Mouse (Mus musculus) heart, embryonic 15.5 days (tissue): ENCODE measurements at regions not wholly inside any gene's neighbourhood (a gene's known extent, or its start where the extent isn't known, plus 50 kb on each side); places are given as distances from the start of the nearest gene placed in this dataset.

Experiments
- ATAC-seq: fragments of 200-750 bp; cut with Nextera tagmentation; replicated peaks from 2 replicates; pipeline ENCODE4 v1.8.0; 2017; ENCODE audit warnings: low read depth, moderate TSS enrichment; ENCODE audit not compliant: insufficient number of reproducible peaks, insufficient read depth, low FRiP score
- H3K27ac ChIP-seq: fragments of 300-500 bp; sonication (generic); 2 replicates; pipeline ENCODE4 v1.5.1; 2015; ENCODE audit warnings: mild to moderate bottlenecking, inconsistent platforms
- H3K27me3 ChIP-seq: fragments of 300-500 bp; sonication (generic); 2 replicates; pipeline ENCODE4 v1.6.1; 2015; ENCODE audit warnings: inconsistent platforms
- H3K36me3 ChIP-seq: fragments of 300-500 bp; sonication (generic); 2 replicates; pipeline ENCODE4 v1.6.1; 2015; ENCODE audit warnings: mild to moderate bottlenecking, inconsistent platforms
- H3K4me1 ChIP-seq: fragments of 300-500 bp; sonication (generic); replicated peaks from 2 replicates; pipeline ENCODE4 v1.6.1; 2015; ENCODE audit warnings: inconsistent platforms
- H3K4me2 ChIP-seq: fragments of 300-500 bp; sonication (generic); 2 replicates; pipeline ENCODE4 v1.6.1; 2015; ENCODE audit warnings: inconsistent platforms, mild to moderate bottlenecking, moderate library complexity
- H3K4me3 ChIP-seq: fragments of 300-500 bp; sonication (generic); 2 replicates; pipeline ENCODE4 v1.5.1; 2015; ENCODE audit warnings: mild to moderate bottlenecking, inconsistent platforms
- H3K9ac ChIP-seq: fragments of 300-500 bp; sonication (generic); 2 replicates; pipeline ENCODE4 v1.6.1; 2015; ENCODE audit warnings: mild to moderate bottlenecking, inconsistent platforms
- H3K9me3 ChIP-seq: fragments of 300-500 bp; sonication (generic); replicated peaks from 2 replicates; pipeline ENCODE4 v1.6.1; 2016; ENCODE audit warnings: inconsistent platforms
- WGBS: fragments of 180-500 bp; shearing (Covaris S2); methylation state at CpG from one replicate; pipeline ENCODE4 v1.1.7; 2015; ENCODE audit warnings: mixed read lengths; 5-methylcytosine and 5-hydroxymethylcytosine counted together

DNA sequence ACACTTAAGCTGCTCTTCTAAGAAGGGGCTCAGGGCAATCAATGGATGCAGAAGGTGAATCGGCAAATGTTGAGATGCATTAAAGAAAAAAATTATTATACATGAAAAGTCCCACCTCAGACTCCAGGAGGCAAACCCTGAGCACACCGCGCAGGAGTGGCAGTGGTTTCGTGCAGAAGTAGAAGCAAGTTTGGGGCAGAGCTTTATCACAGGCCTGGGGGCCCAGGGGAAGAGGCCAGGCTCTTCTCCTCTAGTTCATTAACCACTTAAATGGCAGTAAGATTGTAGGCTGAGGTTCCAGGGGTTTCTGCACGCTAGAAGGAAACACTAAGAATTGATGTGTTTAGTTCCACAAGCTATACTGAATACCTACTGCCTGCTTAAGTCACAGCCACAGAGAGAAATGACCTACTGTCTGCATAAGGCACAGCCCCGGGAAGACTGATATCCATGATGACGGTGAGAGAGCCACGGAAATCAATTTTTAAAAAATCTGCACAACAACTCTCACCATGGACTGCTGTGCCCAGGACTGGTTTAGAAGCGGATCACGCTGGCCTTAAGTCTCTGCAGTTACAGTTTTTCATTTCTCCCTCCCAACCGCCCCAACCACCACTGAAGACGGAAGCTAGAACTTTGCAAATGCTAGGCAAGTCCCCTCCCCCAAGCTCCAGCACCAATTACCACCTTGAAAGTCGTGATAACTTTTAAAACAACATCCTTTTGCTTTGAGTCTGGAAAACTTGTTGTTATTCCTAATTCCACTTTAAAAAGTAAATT is 132.2 kb upstream of the Lef1 start:
- Histone ChIP-seq H3K4me1 (peaks cover 16% of the 10 kb centered on the region), H3K9ac (no peak overlapping the region), H3K27me3 (no peaks in the 10 kb centered on the region), H3K9me3 (no peaks in the 10 kb centered on the region), H3K27ac (no peak overlapping the region), H3K36me3 (no peaks in the 10 kb centered on the region), H3K4me2 (peak overlapping the region; percentile 35), H3K4me3 (no peak overlapping the region)
- no peak for ATAC-seq
- 44% methylated on average over 13 of the region's 13 CpGs for WGBS

DNA sequence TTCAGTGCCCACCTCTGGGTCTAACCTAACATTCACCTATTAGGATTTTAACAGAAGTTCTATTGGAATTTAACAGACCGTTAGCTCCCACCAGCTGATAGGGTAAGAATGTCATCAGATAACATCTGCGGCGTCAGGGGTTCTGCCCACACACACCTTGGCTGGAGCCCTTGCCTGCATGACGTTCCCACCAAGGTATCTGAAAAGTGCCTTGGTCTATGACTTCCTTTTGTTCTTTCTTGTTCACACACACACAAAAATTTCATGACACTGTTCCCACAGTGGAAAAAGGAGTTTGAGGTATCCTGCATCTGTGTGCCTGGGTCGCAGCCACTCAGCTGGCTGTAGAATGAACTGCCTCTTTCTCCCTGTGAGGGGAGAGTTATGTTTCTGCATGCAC is 134.1 kb upstream of the Lef1 start:
- 32% methylated on average over 5 of the region's 5 CpGs for WGBS
- no peaks in the 10 kb centered on the region for H3K27me3 ChIP-seq
- no peak overlapping the region for H3K9ac ChIP-seq
- no peaks in the 10 kb centered on the region for H3K36me3 ChIP-seq
- no peak for ATAC-seq
- H3K4me3 ChIP-seq = no peak overlapping the region
- H3K27ac ChIP-seq = no peak overlapping the region
- H3K4me2 ChIP-seq = no peak overlapping the region
- no peaks in the 10 kb centered on the region for H3K9me3 ChIP-seq
- peaks cover 21% of the 10 kb centered on the region for H3K4me1 ChIP-seq

DNA sequence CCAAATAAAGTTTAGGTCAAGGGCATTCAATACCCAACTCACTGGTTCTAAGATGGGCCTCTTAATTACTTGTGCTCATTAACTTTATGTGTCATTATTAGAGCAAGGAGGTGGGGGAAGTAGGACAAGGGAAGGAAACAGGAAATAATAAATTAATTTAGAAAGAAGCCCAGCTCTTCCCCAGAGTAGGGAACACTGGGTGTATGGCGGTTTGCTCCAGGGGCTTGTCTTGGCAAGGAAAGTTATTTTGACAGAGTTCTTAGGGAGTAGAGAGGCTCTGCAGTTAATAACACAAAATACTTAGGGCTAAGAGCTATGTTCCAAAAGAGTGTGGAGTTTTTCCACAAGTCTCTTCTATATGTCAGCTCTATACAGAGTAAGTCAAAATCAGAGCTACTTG is 135.0 kb upstream of the Lef1 start:
- no peak overlapping the region for H3K27ac ChIP-seq
- H3K4me2 ChIP-seq = no peak overlapping the region
- peaks cover 21% of the 10 kb centered on the region for H3K4me1 ChIP-seq
- WGBS = 59% methylated on average over 1 of the region's 1 CpGs
- no peak overlapping the region for H3K9ac ChIP-seq
- no peak for ATAC-seq
- no peaks in the 10 kb centered on the region for H3K36me3 ChIP-seq
- no peak overlapping the region for H3K4me3 ChIP-seq
- H3K27me3 ChIP-seq = no peaks in the 10 kb centered on the region
- H3K9me3 ChIP-seq = no peaks in the 10 kb centered on the region

DNA sequence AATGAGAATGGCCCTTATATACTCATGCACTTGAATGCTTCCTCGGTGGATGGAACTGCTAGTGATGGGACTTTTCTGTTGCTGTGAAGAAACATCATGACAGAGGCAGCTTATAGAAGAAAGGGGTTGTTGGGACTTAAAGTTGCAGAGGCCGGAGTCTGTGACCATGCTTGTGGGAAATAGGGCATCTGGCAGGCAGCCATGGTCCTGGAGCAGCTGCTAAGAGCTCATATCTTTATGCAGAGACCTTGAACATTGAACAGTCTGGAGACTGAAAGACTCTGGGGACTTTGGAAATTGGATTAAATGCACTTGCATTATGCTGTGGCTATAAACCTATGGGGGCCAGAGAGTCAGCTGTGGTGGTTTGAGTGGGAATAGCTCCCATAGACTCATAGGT is 138.1 kb upstream of the Lef1 start:
- no peak overlapping the region for H3K4me2 ChIP-seq
- no peaks in the 10 kb centered on the region for H3K27me3 ChIP-seq
- H3K4me3 ChIP-seq = no peak overlapping the region
- H3K4me1 ChIP-seq = peaks cover 7% of the 10 kb centered on the region; the same call in 1 of the 2 replicates
- H3K27ac ChIP-seq = no peak overlapping the region
- ATAC-seq = no peak
- H3K9me3 ChIP-seq = no peaks in the 10 kb centered on the region
- H3K36me3 ChIP-seq = no peaks in the 10 kb centered on the region
- 46% methylated on average over 2 of the region's 2 CpGs for WGBS
- H3K9ac ChIP-seq = no peak overlapping the region

DNA sequence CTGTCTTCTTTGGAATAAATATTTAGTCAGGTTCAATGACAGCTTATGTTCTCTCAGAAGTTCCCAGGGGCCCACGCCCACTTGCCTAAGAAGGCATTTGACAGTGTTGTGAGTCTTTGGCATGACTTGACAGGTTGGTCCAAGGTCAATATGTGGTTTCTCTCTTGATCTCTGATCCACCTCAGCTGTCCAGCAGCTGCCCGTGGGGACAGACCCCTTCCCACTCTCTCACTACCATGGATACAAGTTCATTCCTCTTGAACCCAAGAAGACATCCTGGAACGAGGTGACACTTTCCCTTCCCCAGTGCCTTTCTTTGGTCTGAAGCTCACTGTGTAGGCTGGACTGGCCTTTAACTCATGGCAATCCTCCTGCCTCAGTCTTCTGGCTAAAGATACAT is 145.0 kb upstream of the Lef1 start:
- Histone ChIP-seq H3K4me1 (peaks cover 4% of the 10 kb centered on the region), H3K27ac (no peak overlapping the region), H3K27me3 (no peaks in the 10 kb centered on the region), H3K9ac (no peak overlapping the region), H3K9me3 (no peaks in the 10 kb centered on the region), H3K4me3 (no peak overlapping the region), H3K36me3 (no peaks in the 10 kb centered on the region), H3K4me2 (no peak overlapping the region)
- WGBS = 84% methylated on average over 3 of the region's 3 CpGs
- ATAC-seq = no peak

DNA sequence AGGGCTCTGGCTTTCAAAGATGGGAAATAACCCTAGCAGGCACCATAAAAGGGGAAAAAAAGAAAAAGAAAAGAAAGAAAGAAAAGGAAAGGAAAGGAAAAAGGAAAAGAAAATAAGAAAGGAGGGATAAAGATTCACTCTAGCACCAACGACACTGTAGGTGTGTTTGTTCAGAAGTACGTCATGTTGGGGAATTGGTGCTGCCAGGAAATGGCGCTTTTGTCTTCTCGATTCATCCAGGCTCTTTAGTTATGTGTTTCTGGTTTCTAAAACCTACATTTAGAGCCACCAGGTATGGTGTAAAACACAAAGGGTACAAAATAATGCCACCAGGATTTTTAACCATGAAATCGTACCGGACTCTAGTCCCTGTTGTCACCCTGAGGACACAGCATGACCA is 146.2 kb upstream of the Lef1 start:
- Histone ChIP-seq H3K9ac (no peak overlapping the region), H3K9me3 (no peaks in the 10 kb centered on the region)
- WGBS = 84% methylated on average over 6 of the region's 6 CpGs

DNA sequence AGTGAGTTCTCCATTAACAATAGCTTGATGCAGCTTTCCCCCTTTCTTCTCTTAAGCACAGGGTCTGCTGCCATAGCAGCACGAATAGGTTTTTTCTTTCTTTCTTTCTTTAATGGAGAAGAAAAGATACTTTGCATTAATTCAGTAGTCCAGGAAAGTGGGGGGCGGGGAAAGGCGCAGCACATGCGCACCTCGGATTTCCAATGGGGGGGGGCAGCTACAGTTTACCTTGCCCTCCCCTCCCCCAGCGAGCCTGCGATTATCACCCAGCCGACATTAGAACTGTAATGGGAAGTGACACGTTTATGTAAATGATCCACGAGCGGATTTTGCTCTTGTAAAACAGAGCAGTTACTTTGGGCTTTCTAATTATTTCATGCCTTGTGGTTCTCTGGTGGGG is 146.6 kb upstream of the Lef1 start:
- 48% methylated on average over 11 of the region's 11 CpGs for WGBS
- no peak for ATAC-seq

More for the DNA sequence above, 146.2 kb upstream of the Lef1 start:
- no peaks in the 10 kb centered on the region for H3K36me3 ChIP-seq
- H3K4me2 ChIP-seq = no peak overlapping the region
- H3K27ac ChIP-seq = no peak overlapping the region
- no peaks in the 10 kb centered on the region for H3K27me3 ChIP-seq
- no peak overlapping the region for H3K4me3 ChIP-seq
- no peak for ATAC-seq
- peaks cover 4% of the 10 kb centered on the region for H3K4me1 ChIP-seq

DNA sequence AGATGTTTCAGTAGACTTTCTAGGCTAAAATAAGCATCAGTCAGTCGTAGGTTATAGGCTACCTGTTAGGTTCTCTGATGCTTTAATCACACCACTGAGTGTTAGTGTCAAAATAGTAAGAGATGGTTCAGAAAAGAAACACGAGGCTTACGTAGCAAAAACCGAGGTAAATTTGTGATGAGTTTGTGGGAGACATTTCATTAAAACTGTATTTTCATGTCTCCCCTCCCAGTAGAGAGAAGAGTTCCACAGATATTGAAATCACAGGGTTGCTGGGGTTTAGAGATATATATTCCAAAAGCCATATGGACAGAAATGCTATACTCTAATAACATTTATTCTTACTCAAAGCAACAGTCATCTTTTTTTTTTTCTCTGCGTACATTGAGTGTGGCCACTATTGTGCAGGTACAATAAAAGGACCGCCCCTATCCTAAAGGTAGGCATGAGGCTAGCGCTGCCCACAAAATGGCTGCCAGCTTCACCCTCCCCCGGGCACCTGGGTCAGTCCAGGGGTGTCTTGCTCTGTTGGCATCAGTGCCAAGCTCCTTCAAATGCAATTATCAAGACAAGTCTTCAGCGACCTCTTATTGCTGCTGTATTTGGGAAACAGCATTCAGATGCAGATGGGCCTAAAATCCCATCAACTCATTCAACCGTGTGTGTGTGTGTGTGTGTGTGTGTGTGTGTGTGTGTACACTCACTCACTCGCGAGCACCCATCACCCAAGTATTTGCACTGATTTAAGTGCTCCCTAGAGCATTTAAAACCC is 147.4 kb upstream of the Lef1 start:
- Histone ChIP-seq H3K9me3 (no peaks in the 10 kb centered on the region), H3K27me3 (no peaks in the 10 kb centered on the region), H3K4me2 (no peak overlapping the region), H3K27ac (no peak overlapping the region), H3K36me3 (no peaks in the 10 kb centered on the region), H3K4me3 (no peak overlapping the region), H3K9ac (no peak overlapping the region), H3K4me1 (peaks cover 4% of the 10 kb centered on the region)
- no peak for ATAC-seq
- WGBS = 71% methylated on average over 12 of the region's 12 CpGs

More for the DNA sequence above, 146.6 kb upstream of the Lef1 start:
- H3K9me3 ChIP-seq = no peaks in the 10 kb centered on the region
- no peak overlapping the region for H3K9ac ChIP-seq
- peaks cover 4% of the 10 kb centered on the region for H3K4me1 ChIP-seq
- H3K27ac ChIP-seq = no peak overlapping the region
- no peaks in the 10 kb centered on the region for H3K27me3 ChIP-seq
- H3K4me3 ChIP-seq = no peak overlapping the region
- no peak overlapping the region for H3K4me2 ChIP-seq
- no peaks in the 10 kb centered on the region for H3K36me3 ChIP-seq

DNA sequence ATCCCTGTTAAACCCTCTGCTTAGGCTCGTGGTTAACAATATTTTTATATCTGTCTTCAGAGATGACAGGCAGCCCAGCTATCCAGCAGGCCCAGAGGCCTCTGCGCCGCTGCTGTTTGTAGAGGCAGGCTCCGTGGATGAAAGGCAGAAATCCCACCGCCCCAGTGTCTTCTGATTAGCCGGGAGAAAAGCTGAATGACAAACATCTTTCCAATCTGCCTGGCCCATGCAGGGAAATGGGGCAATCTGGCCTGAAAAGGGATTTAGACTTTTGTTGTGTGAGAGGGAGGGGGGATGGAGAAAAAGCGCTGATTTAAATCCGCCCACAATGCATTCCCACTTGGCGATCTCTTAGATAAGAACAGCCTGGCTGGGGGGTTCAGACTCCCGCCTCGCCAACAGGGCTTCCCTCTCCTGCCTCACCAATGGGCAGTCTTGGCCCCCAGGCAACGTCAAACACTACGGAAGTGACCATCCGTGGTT is 148.1 kb upstream of the Lef1 start:
- WGBS = 32% methylated on average over 14 of the region's 14 CpGs
- no peaks in the 10 kb centered on the region for H3K27me3 ChIP-seq
- H3K9me3 ChIP-seq = no peaks in the 10 kb centered on the region
- no peak overlapping the region for H3K27ac ChIP-seq
- no peaks in the 10 kb centered on the region for H3K36me3 ChIP-seq
- no peak for ATAC-seq
- peaks cover 4% of the 10 kb centered on the region for H3K4me1 ChIP-seq
- H3K4me3 ChIP-seq = no peak overlapping the region
- no peak overlapping the region for H3K9ac ChIP-seq
- no peak overlapping the region for H3K4me2 ChIP-seq

DNA sequence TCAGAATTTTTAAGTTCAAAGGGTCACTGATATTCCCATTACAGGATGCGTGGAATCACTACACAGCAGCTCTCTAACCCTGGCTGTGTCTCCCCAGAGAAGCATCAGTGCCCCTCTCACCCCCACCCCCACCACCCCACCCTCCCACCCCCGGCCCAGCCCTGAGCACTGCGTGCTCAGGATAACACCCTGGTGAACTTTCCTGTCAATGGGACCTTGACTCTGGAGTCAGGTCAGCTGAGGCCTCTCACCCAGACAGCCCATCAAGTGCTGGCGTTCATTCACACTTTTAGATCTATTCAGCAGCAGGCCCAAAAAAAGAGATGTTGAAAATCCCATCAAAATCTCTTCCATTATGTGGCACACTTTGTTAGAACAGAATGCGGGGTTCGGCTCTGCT is 148.6 kb upstream of the Lef1 start:
- no peak for ATAC-seq
- Histone ChIP-seq H3K36me3 (no peaks in the 10 kb centered on the region), H3K4me2 (no peak overlapping the region), H3K4me3 (no peak overlapping the region), H3K27me3 (no peaks in the 10 kb centered on the region), H3K27ac (no peak overlapping the region), H3K9ac (no peak overlapping the region), H3K4me1 (peaks cover 4% of the 10 kb centered on the region), H3K9me3 (no peaks in the 10 kb centered on the region)
- WGBS = 49% methylated on average over 6 of the region's 6 CpGs

DNA sequence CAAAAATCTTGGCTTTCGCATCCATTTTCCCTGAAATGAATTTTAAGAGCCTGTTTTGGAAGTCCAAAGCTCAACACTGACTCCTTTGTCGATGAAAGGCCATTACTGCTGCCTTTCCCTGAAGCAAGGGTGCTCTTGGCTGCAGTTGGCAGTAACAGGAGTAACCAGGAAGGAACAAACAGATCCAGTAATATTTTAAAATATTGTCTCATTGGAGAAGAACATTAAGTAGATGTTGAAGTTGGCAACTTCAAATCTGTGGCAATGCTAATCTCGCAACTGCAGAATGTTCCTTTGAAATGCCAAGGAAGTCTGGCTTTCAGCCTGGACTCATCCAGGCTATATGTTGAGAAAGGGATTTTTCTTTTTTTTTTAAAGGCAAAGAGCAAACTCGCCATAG is 154.3 kb upstream of the Lef1 start:
- WGBS = 69% methylated on average over 4 of the region's 4 CpGs
- no peaks in the 10 kb centered on the region for H3K36me3 ChIP-seq
- H3K4me3 ChIP-seq = no peak overlapping the region
- 0 out of 2 replicates have a peak, but pooled peaks have one; percentile 14 for ATAC-seq
- H3K4me1 ChIP-seq = no peaks in the 10 kb centered on the region
- H3K9me3 ChIP-seq = no peaks in the 10 kb centered on the region
- no peaks in the 10 kb centered on the region for H3K27me3 ChIP-seq
- no peak overlapping the region for H3K9ac ChIP-seq
- H3K27ac ChIP-seq = no peak overlapping the region
- H3K4me2 ChIP-seq = no peak overlapping the region
